Mouse (Mus musculus): Measurements from ENCODE around the gene Ccdc122.

- TF ChIP-seq CTCF (IDR thresholded peaks at IDR 0.05; ENCODE audit: insufficient read depth, low read depth, low read length) (no peak), POLR2A (IDR thresholded peaks at IDR 0.05; ENCODE audit: insufficient read depth, low read depth, low read length) (no peak)
Measured at GRCm38 (mm10) chr14:77159397-77159796, 122.8 kb downstream of the Ccdc122 start.
